Mouse (Mus musculus): ENCODE data around the gene Camk1g. TPM values are rescaled to one million over a fixed set of nuclear protein-coding genes. Genes with fewer than 3 reads are reported as not detected.

Camk1g gene
- total and polyA plus RNA-seq, 2 experiments, result not detected

DNA sequence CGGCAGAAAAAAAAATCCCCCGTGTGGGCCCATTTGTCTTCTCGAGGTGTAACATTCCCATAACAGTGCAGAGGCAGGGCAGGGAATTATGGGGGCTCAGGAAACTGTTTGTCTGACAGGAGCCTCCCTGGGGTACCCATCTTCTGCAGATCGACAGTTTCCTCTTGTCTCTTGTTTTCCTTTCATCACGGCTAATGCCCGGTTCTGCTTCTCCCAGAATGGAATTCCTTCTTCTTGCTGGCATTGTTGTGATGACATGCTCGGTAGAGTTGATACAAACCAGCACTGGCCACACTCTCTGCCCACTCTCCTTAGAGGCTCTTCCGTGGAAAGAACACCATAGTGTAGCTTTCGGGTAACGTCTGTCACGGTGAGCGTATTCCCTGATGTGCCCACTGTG, 19.9 kb upstream of the Camk1g start:
- Histone ChIP-seq H3K9ac (ENCODE audit: low read depth, low read length) (no peak overlapping the region), H3K79me2 (ENCODE audit: control insufficient read depth, insufficient read depth, low read length) (no peaks in the 10 kb centered on the region), H3K36me3 (ENCODE audit: control insufficient read depth, insufficient read depth, low read length) (no peaks in the 10 kb centered on the region), H3K27ac (replicated peaks; ENCODE audit: insufficient read depth, low read depth, low read length) (no peak overlapping the region), H3K4me3 (ENCODE audit: insufficient read depth, low read depth, low read length) (no peak overlapping the region), H3K27me3 (ENCODE audit: control insufficient read depth, insufficient read depth, low read length) (no peaks in the 10 kb centered on the region), H3K4me1 (ENCODE audit: control insufficient read depth, insufficient read depth, low read length) (no peaks in the 10 kb centered on the region)
- DNase-seq (ENCODE audit: extremely low read depth, low read depth, low spot score), result no peak
- WGBS, result 71% methylated on average over 12 of the region's 12 CpGs
- TF ChIP-seq POLR2A (IDR thresholded peaks at IDR 0.05; ENCODE audit: extremely low read depth, insufficient read depth, low read length), result no peak
- no peak for TF ChIP-seq CTCF (IDR thresholded peaks at IDR 0.05; ENCODE audit: low read depth, low read length)

GRCm38 (mm10) chr1:193389505-193389904, 19.4 kb upstream of the Camk1g start:
- no peak for DNase-seq (ENCODE audit: extremely low read depth, low read depth, low spot score)
- no peak for TF ChIP-seq POLR2A (IDR thresholded peaks at IDR 0.05; ENCODE audit: extremely low read depth, insufficient read depth, low read length)
- no peak for TF ChIP-seq CTCF (IDR thresholded peaks at IDR 0.05; ENCODE audit: low read depth, low read length)
- WGBS, result 40% methylated on average over 3 of the region's 3 CpGs

DNA sequence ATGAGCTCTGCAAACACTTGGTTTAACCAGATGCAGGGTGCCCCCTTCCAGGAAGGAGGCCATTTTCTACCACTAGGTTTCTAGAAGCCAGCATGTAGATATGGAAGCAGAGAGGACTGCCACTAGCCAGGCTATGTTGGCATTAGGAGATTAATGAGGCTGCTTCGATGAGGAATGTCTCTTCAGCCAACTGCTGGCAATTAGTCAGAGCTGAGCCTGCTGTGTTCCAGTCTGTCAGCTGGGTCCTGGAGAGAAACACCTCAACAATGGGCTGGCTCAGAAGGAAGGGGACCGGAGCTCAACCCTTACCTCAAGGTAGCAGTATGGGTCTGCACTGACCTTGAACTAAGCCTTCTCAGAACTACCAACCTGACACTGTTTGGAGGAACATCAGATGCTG, 17.1 kb upstream of the Camk1g start:
- TF ChIP-seq CTCF (IDR thresholded peaks at IDR 0.05; ENCODE audit: low read depth, low read length) (no peak), POLR2A (IDR thresholded peaks at IDR 0.05; ENCODE audit: extremely low read depth, insufficient read depth, low read length) (no peak)
- 63% methylated on average over 2 of the region's 2 CpGs for WGBS

More at GRCm38 (mm10) chr1:193389505-193389904, 19.4 kb upstream of the Camk1g start:
- Histone ChIP-seq H3K79me2 (ENCODE audit: control insufficient read depth, insufficient read depth, low read length) (no peaks in the 10 kb centered on the region), H3K27ac (replicated peaks; ENCODE audit: insufficient read depth, low read depth, low read length) (no peak overlapping the region), H3K36me3 (ENCODE audit: control insufficient read depth, insufficient read depth, low read length) (no peaks in the 10 kb centered on the region), H3K9ac (ENCODE audit: low read depth, low read length) (no peak overlapping the region), H3K4me3 (ENCODE audit: insufficient read depth, low read depth, low read length) (no peak overlapping the region), H3K27me3 (ENCODE audit: control insufficient read depth, insufficient read depth, low read length) (no peaks in the 10 kb centered on the region), H3K4me1 (ENCODE audit: control insufficient read depth, insufficient read depth, low read length) (no peaks in the 10 kb centered on the region)

DNA sequence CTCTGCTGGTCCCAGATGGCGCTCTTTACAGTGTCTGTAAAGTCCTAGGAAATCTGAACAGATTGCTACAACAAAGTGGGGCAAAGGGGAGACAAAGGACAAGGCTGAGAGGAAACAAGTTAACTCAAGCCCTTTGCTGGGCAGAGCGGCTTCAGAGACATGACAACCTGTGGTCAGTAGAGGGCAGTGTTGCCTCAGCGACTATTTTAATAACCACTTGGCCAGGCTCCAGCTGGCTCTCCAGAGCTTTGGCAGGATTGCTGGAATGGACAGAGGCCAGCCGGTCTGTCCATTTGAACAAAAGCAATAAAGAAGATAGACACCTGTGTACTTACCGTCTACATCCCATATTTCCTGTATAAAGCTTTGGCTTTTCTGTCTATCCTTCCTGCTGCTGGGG, 16.0 kb upstream of the Camk1g start:
- Histone ChIP-seq H3K79me2 (ENCODE audit: control insufficient read depth, insufficient read depth, low read length) (no peaks in the 10 kb centered on the region), H3K4me1 (ENCODE audit: control insufficient read depth, insufficient read depth, low read length) (no peaks in the 10 kb centered on the region), H3K4me3 (ENCODE audit: insufficient read depth, low read depth, low read length) (no peak overlapping the region), H3K27me3 (ENCODE audit: control insufficient read depth, insufficient read depth, low read length) (no peaks in the 10 kb centered on the region), H3K9ac (ENCODE audit: low read depth, low read length) (no peak overlapping the region), H3K27ac (replicated peaks; ENCODE audit: insufficient read depth, low read depth, low read length) (no peak overlapping the region), H3K36me3 (ENCODE audit: control insufficient read depth, insufficient read depth, low read length) (no peaks in the 10 kb centered on the region)
- peak; percentile 71 for DNase-seq (ENCODE audit: extremely low read depth, low read depth, low spot score)
- TF ChIP-seq CTCF (IDR thresholded peaks at IDR 0.05; ENCODE audit: low read depth, low read length) (peak; percentile 85), POLR2A (IDR thresholded peaks at IDR 0.05; ENCODE audit: extremely low read depth, insufficient read depth, low read length) (no peak)
- WGBS, result 2% methylated on average over 5 of the region's 5 CpGs

More for the DNA sequence above, 17.1 kb upstream of the Camk1g start:
- Histone ChIP-seq H3K27ac (replicated peaks; ENCODE audit: insufficient read depth, low read depth, low read length) (no peak overlapping the region), H3K4me3 (ENCODE audit: insufficient read depth, low read depth, low read length) (no peak overlapping the region), H3K9ac (ENCODE audit: low read depth, low read length) (no peak overlapping the region), H3K4me1 (ENCODE audit: control insufficient read depth, insufficient read depth, low read length) (no peaks in the 10 kb centered on the region), H3K79me2 (ENCODE audit: control insufficient read depth, insufficient read depth, low read length) (no peaks in the 10 kb centered on the region), H3K36me3 (ENCODE audit: control insufficient read depth, insufficient read depth, low read length) (no peaks in the 10 kb centered on the region), H3K27me3 (ENCODE audit: control insufficient read depth, insufficient read depth, low read length) (no peaks in the 10 kb centered on the region)
- no peak for DNase-seq (ENCODE audit: extremely low read depth, low read depth, low spot score)

- Histone ChIP-seq H3K36me3 (ENCODE audit: control insufficient read depth, insufficient read depth, low read length) (no peaks in the 10 kb centered on the region), H3K79me2 (ENCODE audit: control insufficient read depth, insufficient read depth, low read length) (no peaks in the 10 kb centered on the region), H3K9ac (ENCODE audit: low read depth, low read length) (no peak overlapping the region), H3K27me3 (ENCODE audit: control insufficient read depth, insufficient read depth, low read length) (no peaks in the 10 kb centered on the region), H3K4me3 (ENCODE audit: insufficient read depth, low read depth, low read length) (no peak overlapping the region), H3K27ac (replicated peaks; ENCODE audit: insufficient read depth, low read depth, low read length) (no peak overlapping the region), H3K4me1 (ENCODE audit: control insufficient read depth, insufficient read depth, low read length) (no peaks in the 10 kb centered on the region)
- TF ChIP-seq CTCF (IDR thresholded peaks at IDR 0.05; ENCODE audit: low read depth, low read length) (peak; percentile 87), POLR2A (IDR thresholded peaks at IDR 0.05; ENCODE audit: extremely low read depth, insufficient read depth, low read length) (no peak)
- DNase-seq (ENCODE audit: extremely low read depth, low read depth, low spot score), result peak; percentile 42
- 10% methylated on average over 8 of the region's 8 CpGs for WGBS
These were observed 12.9 kb upstream of the Camk1g start for GRCm38 (mm10) chr1:193382841-193383462.

DNA sequence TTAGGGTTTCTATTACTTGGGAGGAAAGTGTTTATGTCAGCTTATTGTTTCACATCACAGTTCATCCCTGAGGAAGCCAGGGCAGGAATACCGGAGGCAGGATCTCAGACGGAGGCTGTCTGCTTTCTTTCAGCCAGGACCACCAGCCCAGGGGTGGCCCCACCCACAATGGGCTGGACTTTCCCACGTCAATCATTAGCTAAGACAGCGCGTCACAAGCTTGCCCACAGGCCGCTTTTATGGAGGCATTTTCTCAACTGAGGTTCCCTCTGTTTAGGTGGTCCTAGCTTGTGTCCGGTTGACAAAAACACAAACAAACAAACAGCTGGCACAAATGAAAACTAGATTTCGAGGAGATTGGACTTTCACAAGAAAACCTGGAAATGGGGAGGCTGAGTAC, 12.3 kb upstream of the Camk1g start:
- H3K4me3 ChIP-seq (ENCODE audit: insufficient read depth, low read depth, low read length), result no peak overlapping the region
- H3K27ac ChIP-seq (replicated peaks; ENCODE audit: insufficient read depth, low read depth, low read length), result no peak overlapping the region
- WGBS, result 9% methylated on average over 8 of the region's 8 CpGs
- DNase-seq (ENCODE audit: extremely low read depth, low read depth, low spot score), result no peak
- no peak overlapping the region for H3K9ac ChIP-seq (ENCODE audit: low read depth, low read length)
- no peaks in the 10 kb centered on the region for H3K27me3 ChIP-seq (ENCODE audit: control insufficient read depth, insufficient read depth, low read length)
- no peaks in the 10 kb centered on the region for H3K36me3 ChIP-seq (ENCODE audit: control insufficient read depth, insufficient read depth, low read length)
- no peak for TF ChIP-seq CTCF (IDR thresholded peaks at IDR 0.05; ENCODE audit: low read depth, low read length)
- no peak for TF ChIP-seq POLR2A (IDR thresholded peaks at IDR 0.05; ENCODE audit: extremely low read depth, insufficient read depth, low read length)
- no peaks in the 10 kb centered on the region for H3K4me1 ChIP-seq (ENCODE audit: control insufficient read depth, insufficient read depth, low read length)
- no peaks in the 10 kb centered on the region for H3K79me2 ChIP-seq (ENCODE audit: control insufficient read depth, insufficient read depth, low read length)
